Mouse (Mus musculus): ENCODE measurements at regions not wholly inside any gene's neighbourhood (a gene's known extent, or its start where the extent isn't known, plus 50 kb on each side); places are given as distances from the start of the nearest gene placed in this dataset.

DNA sequence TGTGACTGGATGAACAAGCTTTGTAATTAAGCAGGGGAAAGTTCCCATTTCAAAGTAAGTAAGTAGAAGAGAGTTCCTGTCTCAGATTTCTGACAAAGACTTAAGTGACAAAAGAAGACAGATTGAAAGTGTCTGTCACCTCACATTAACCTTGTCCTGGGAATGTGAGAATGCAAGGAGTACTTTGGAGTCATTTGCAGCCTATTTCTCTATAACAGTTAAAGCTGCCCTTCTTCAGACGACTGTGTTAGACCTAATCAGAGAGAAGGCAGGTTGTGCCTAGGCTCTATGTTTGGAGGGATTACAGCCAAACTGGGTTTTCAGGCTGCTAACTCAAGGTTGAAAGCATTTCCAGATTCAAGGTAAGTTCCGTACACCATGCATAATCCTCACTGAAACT, 446.5 kb downstream of the Pdgfc start:
- DNase-seq (ENCODE audit: extremely low spot score, low spot score) = no peak
- no peaks in the 10 kb centered on the region for H3K27me3 ChIP-seq (ENCODE audit: poor library complexity, severe bottlenecking)
- no peaks in the 10 kb centered on the region for H3K36me3 ChIP-seq (replicated peaks)
- H3K4me3 ChIP-seq = no peak overlapping the region
- no peaks in the 10 kb centered on the region for H3K9me3 ChIP-seq
- H3K27ac ChIP-seq = no peak overlapping the region
- 73% methylated on average over 2 of the region's 2 CpGs for WGBS
- H3K4me1 ChIP-seq = peaks cover 14% of the 10 kb centered on the region

DNA sequence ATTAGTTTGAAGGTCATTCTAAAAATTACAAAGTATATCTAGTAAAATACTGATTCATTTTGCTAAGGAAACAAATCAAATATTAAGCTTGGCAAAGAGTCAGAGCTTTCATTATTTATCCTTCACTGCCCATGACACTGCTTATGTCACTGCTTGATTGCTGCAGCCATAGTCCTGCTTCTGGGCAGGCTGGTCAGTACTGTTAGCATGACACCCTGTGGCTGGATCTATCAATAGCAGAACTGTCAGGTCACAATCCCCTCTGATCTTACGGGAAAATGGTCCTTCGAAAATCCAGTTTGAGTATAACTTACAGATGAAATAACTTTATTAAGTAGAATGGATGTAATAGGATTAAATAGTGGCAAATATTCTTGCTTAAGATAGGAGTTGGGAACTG, 447.1 kb downstream of the Pdgfc start:
- no peak for DNase-seq (ENCODE audit: extremely low spot score, low spot score)
- Histone ChIP-seq H3K9me3 (no peaks in the 10 kb centered on the region), H3K36me3 (replicated peaks) (no peaks in the 10 kb centered on the region), H3K4me1 (peaks cover 14% of the 10 kb centered on the region), H3K27me3 (ENCODE audit: poor library complexity, severe bottlenecking) (no peaks in the 10 kb centered on the region), H3K27ac (no peak overlapping the region), H3K4me3 (no peak overlapping the region)
- 72% methylated on average over 2 of the region's 2 CpGs for whole genome bisulfite sequencing

DNA sequence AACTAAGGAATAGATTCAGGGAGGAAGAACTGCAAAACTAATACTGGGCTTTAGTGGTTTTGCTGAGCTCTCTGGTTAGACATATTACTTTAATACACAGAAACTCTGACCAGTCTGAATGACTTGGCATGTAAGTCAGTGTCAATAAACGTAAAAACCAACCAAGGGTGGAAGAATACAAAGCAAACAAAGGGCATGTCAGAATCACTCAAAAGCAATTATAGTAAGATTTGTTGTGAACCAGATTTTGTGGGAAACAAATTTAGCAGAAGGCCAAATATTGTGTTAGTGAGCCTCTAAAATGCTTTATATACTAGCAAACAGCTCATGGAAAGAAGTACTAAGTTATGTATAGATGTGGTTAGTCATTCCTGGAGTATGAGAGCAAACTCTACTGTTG, 427.1 kb upstream of the Ctso start:
- Histone ChIP-seq H3K27me3 (ENCODE audit: poor library complexity, severe bottlenecking) (no peaks in the 10 kb centered on the region), H3K9me3 (no peaks in the 10 kb centered on the region), H3K27ac (no peak overlapping the region), H3K4me1 (no peaks in the 10 kb centered on the region), H3K36me3 (replicated peaks) (no peaks in the 10 kb centered on the region), H3K4me3 (no peak overlapping the region)
- no peak for DNase-seq (ENCODE audit: extremely low spot score, low spot score)
- 89% methylated on average over 1 of the region's 1 CpGs for WGBS

DNA sequence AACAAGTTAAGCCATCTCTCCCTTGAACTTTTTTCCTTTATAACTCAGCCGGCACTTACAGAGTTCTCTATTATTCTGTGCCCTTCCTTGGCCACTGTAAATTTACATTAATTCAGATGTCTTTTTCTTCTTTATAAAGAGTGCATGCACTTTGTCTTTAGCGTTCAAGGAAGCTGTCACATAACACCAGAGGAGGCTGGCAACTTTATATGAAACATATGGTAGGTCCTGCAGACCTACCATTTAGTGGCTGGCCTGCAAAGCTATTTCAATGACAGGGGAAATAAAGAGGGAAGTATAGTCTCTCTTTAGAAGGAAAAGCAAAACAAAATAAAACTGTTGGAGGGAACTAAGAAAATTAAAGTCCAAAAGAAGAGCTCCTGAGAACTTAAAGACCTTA, 423.8 kb upstream of the Ctso start:
- Histone ChIP-seq H3K4me1 (no peaks in the 10 kb centered on the region), H3K36me3 (replicated peaks) (no peaks in the 10 kb centered on the region), H3K9me3 (no peaks in the 10 kb centered on the region), H3K4me3 (no peak overlapping the region), H3K27me3 (ENCODE audit: poor library complexity, severe bottlenecking) (no peaks in the 10 kb centered on the region), H3K27ac (no peak overlapping the region)
- no peak for DNase-seq (ENCODE audit: extremely low spot score, low spot score)
- 58% methylated on average over 2 of the region's 2 CpGs for WGBS

DNA sequence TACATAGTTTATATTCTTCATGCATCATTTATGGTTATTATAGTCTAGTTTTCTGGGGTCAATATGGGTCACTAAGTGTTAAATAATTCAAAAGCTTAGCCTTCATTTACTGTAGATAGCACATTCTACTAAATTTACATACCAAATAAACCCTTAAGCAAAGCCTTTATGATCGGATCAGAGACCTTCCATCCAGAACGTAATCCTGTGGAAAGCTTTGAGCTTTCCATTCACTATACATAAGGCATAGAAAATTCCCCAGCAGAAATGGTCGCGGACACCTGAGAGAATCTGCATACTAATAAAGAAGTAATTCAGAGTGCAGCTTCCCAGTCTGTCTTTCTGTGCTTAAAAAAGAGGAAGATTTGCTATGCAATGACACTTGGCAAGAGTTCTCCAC, 410.6 kb upstream of the Ctso start:
- no peaks in the 10 kb centered on the region for H3K9me3 ChIP-seq
- WGBS = 80% methylated on average over 4 of the region's 4 CpGs

DNA sequence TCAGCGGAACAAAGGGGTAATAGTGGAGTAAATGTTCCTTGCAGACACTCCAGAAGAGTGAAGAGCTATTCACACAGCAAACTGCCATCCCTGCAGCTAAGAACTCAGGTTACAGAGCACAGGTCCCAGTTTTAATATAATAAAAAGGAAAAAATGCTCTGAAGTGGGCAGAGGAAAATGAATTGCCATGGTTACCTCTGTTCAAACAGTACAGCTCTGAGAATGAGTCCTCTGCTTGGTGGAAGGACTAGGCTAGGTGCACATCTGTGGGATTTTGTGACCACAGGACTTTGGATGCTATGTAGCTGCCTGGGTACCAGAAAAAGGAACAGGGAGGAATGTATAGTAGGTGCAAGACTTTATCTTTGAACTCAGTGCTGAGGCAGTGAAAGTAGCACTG, 401.5 kb upstream of the Ctso start:
- Histone ChIP-seq H3K36me3 (replicated peaks) (no peaks in the 10 kb centered on the region), H3K4me1 (0 out of 2 replicates have a peak, but pooled peaks cover 2% of the 10 kb centered on the region), H3K9me3 (no peaks in the 10 kb centered on the region), H3K27me3 (ENCODE audit: poor library complexity, severe bottlenecking) (no peaks in the 10 kb centered on the region), H3K27ac (no peak overlapping the region), H3K4me3 (no peak overlapping the region)
- no peak for DNase-seq (ENCODE audit: extremely low spot score, low spot score)
- WGBS = 86% methylated on average over 1 of the region's 1 CpGs

More for the DNA sequence above, 410.6 kb upstream of the Ctso start:
- no peak overlapping the region for H3K4me3 ChIP-seq
- DNase-seq (ENCODE audit: extremely low spot score, low spot score) = no peak
- no peak overlapping the region for H3K27ac ChIP-seq
- H3K27me3 ChIP-seq (ENCODE audit: poor library complexity, severe bottlenecking) = no peaks in the 10 kb centered on the region
- H3K4me1 ChIP-seq = no peaks in the 10 kb centered on the region
- no peaks in the 10 kb centered on the region for H3K36me3 ChIP-seq (replicated peaks)

DNA sequence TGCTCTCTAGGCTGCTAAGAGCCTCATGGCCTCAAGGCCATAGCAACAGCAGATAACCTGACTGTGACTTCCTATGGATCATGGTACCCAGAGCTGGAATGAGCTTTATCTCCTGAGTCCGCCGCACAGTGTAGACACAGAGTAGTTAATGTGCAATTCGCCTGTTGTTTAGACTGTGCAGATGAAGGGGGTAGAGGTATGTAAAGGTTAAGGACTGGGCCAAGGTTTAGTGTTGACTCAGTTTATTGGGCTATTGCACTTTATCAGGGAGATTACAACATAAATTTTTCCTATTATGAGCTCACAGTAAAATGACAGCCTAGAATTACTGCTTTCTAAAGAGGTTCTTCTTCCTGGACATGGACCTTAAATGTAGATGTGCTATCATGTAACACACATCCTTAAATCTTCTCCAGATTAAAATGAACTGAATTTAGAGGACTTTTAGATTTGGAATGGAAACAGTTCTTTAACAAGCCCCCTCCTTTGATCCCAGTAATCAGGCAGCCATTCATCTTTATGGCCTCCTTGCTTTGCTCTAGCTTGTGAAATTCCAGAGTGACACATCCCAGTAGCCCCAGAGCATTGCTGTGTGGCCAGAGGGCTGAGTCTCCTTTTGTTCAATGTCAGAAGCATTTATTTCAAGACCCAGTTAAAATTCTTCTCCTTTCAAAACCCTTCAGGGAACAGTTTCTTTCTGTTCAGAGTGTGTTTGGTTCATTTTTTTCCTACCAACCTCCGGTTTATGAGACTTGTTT, 396.8 kb upstream of the Ctso start:
- no peak overlapping the region for H3K4me3 ChIP-seq
- H3K27me3 ChIP-seq (ENCODE audit: poor library complexity, severe bottlenecking) = no peaks in the 10 kb centered on the region
- H3K4me1 ChIP-seq = 0 out of 2 replicates have a peak, but pooled peaks cover 4% of the 10 kb centered on the region
- no peaks in the 10 kb centered on the region for H3K9me3 ChIP-seq
- DNase-seq (ENCODE audit: extremely low spot score, low spot score) = no peak
- WGBS = 87% methylated on average over 4 of the region's 4 CpGs
- no peak overlapping the region for H3K27ac ChIP-seq
- H3K36me3 ChIP-seq (replicated peaks) = no peaks in the 10 kb centered on the region

DNA sequence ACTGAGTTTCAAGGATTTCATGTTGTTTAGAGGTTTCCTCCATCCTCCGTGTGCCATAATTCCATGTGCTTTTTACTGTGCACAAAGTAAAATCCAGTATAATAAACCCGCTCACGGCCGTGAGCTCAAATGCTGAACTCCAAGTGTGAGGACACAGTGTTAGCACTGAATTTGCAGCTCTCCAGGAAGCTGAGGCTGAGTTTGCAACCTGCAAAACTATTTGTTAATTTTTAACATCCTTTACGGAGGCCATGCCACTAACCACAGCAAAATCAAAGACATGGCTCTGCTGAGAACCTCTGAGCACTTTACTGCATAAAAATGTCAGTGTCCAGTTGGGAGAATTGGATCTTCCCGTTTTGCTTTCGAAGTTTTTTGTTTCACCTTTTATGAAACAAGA, 377.6 kb upstream of the Ctso start:
- H3K27ac ChIP-seq = no peak overlapping the region
- H3K27me3 ChIP-seq (ENCODE audit: poor library complexity, severe bottlenecking) = no peaks in the 10 kb centered on the region
- WGBS = 86% methylated on average over 7 of the region's 7 CpGs

DNA sequence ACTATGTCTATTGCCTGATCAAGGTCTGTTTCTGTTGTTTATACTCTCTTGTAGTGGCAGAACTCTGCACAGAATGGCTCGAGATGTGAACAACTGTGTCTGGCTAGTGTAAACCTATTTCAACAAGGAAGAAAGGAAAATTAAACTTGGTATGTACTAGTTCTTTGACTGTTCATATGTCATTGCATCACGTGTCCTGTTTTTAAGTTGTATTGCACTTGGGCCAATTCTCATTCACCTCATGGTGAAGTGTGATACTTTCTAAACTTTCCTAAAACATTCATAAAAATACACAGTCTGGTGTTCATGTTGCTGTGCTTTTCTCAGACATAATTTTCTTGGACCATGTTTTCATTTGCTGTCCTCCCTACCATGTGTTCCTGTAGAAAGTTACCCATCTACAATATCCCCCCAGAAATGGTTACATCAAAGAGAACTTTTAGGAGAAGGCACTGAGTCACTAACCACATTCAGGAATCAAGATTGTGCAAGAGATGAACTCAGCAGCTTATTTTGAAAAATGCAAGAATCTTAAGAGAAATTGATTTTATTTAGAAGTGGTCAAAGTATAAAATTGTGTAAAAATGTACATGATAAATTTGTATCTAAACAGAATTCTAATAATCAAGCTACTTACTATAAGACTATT, 369.7 kb upstream of the Ctso start:
- H3K36me3 ChIP-seq (replicated peaks) = no peaks in the 10 kb centered on the region
- 92% methylated on average over 2 of the region's 2 CpGs for WGBS
- H3K4me1 ChIP-seq = no peaks in the 10 kb centered on the region
- no peak for DNase-seq (ENCODE audit: extremely low spot score, low spot score)
- H3K4me3 ChIP-seq = no peak overlapping the region
- H3K9me3 ChIP-seq = no peaks in the 10 kb centered on the region
- no peak overlapping the region for H3K27ac ChIP-seq
- no peaks in the 10 kb centered on the region for H3K27me3 ChIP-seq (ENCODE audit: poor library complexity, severe bottlenecking)

More for the DNA sequence above, 377.6 kb upstream of the Ctso start:
- DNase-seq (ENCODE audit: extremely low spot score, low spot score) = no peak
- no peaks in the 10 kb centered on the region for H3K4me1 ChIP-seq
- H3K4me3 ChIP-seq = no peak overlapping the region
- no peaks in the 10 kb centered on the region for H3K36me3 ChIP-seq (replicated peaks)
- H3K9me3 ChIP-seq = no peaks in the 10 kb centered on the region

DNA sequence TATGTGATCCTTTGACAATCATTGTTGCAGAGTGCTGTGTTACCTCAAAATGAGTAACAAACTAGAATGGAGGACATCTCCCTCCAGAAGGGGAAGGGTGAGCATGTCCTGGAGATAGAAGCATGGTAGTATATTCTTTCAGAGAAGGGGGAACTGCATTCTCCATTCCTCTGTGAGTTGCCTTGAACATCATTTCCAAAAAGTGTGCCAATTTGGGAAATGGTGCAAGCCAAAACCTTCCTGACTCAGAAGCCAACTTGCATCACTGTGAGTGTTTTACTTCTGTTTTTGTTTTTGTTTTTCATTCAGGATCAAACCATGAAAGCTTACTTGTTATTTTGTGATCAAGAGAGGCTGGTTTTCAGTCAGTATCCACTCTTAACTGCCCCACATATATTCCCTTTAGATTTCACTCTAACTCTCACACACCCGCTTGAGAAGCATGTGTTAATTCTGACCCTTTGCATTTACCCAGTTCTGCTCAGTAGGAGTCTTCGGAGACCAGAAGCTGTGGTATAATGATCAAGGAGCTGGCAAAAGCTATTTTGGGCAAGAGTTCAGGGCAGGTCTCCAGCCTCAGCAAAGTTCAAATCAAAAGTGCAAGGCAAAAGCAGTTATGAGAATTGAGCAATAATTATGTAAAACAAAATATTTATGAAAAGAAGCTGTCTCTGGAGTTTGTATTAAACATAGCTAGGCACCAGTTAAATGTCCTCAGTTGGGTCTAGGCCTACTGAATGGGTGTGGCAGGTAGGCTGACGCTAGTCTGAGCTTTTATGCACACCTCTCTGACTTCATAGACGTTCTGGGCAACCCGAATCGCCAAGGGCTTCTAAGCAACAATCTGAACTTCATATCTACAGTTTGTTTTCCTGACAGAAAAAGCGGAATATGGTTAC, 368.3 kb upstream of the Ctso start:
- no peak for DNase-seq (ENCODE audit: extremely low spot score, low spot score)
- WGBS = 84% methylated on average over 7 of the region's 7 CpGs
- no peak overlapping the region for H3K27ac ChIP-seq

DNA sequence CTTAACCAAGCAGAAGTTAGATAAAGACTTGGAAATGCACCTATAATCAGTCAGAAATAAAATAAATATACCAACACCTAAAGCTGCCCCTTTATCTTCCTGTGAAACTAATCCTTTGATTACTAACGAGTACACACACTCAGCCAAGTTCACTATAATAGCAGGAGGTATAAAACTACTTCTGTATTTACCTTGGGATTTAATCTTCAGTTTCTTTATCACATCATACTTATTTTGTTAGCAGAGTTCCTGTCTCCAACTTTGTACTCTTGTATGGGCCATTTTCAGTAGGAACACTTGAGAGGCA, 367.7 kb upstream of the Ctso start:
- H3K4me1 ChIP-seq = no peaks in the 10 kb centered on the region

More for the DNA sequence above, 368.3 kb upstream of the Ctso start:
- H3K4me1 ChIP-seq = no peaks in the 10 kb centered on the region
- no peaks in the 10 kb centered on the region for H3K27me3 ChIP-seq (ENCODE audit: poor library complexity, severe bottlenecking)
- no peaks in the 10 kb centered on the region for H3K9me3 ChIP-seq
- H3K4me3 ChIP-seq = no peak overlapping the region
- H3K36me3 ChIP-seq (replicated peaks) = no peaks in the 10 kb centered on the region

DNA sequence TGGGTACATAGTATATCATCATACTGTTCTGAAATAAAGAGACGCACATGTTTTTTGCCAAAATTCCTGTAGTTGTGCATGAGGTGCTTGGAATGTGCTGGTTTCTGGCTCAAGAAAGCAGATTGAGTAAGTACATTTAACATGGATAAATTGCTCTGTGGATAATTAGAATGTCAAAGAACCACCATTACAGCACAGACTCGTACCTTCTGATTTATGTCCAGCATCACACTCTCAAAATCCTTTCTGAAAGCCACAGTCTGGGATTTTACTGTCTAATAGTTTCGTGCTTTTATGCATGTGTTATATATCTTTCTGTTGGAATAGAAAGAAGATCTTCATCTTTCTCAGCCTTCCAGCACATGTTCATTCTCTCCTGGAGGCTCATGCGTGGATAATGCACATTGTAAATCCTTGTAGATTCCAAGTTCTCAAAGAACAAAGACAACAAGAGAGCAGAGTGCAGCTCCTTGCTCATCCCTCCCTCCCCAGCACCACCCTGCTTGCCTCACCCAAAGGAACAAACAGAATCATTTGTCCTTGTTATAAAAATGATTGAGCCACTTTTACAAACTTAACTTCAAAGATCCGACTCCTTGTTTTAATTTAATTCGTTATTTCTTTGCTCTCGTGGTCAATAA, 348.9 kb upstream of the Ctso start:
- H3K27me3 ChIP-seq (ENCODE audit: poor library complexity, severe bottlenecking) = no peaks in the 10 kb centered on the region
- WGBS = 86% methylated on average over 7 of the region's 7 CpGs
- H3K27ac ChIP-seq = no peak overlapping the region
- H3K36me3 ChIP-seq (replicated peaks) = no peaks in the 10 kb centered on the region
- H3K9me3 ChIP-seq = no peaks in the 10 kb centered on the region
- H3K4me1 ChIP-seq = no peaks in the 10 kb centered on the region
- no peak overlapping the region for H3K4me3 ChIP-seq
- DNase-seq (ENCODE audit: extremely low spot score, low spot score) = no peak

More for the DNA sequence above, 367.7 kb upstream of the Ctso start:
- Histone ChIP-seq H3K27me3 (ENCODE audit: poor library complexity, severe bottlenecking) (no peaks in the 10 kb centered on the region), H3K36me3 (replicated peaks) (no peaks in the 10 kb centered on the region), H3K9me3 (no peaks in the 10 kb centered on the region), H3K4me3 (no peak overlapping the region), H3K27ac (no peak overlapping the region)
- 79% methylated on average over 1 of the region's 1 CpGs for WGBS
- DNase-seq (ENCODE audit: extremely low spot score, low spot score) = no peak

Measured in forebrain, embryonic 10.5 days (tissue).